Comparison of ENCODE assay signal across 7 mouse cellular contexts in the genomic region with DNA sequence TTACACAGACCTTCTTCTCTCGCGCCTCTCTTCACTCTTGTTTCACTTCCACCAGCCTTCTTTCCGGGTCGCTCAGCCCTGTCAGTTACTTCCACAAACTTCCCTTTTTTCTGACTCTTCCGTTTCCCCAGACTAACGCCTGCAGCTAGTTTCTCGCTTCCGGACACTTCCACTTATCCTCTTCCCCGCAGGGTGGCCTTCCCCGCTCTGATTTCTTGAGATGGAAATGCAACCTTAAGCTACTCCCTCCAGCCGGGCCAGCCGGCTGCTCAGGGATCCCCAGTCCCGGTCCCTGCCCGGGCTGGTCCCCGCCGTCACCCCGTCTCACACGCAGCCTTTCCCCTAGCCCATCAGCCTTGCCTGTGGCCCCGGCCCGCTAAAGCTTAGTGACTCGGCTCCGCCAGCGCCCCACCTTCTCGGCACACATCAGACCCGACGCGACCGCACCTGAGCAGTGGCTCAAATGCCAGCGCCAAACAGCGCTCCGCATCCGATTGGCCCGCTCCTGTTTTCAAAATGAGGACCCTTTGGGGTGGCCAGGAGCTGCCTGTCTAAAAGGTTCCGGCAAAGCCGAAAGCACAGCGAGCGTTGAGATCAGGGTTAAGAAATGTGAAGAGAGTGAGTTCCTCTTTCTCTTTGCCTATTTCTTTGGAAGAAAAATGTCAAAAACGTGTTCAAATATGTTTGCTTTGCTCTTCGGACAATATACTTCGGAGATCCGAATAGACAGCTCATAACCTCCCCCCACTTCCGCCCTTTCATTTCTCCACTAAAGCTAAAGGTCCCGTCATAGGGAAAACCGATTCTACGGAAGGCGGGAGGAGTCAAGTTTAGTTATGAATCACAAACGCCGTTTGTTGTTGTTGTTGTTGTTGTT. TPM values are rescaled to one million over a fixed set of nuclear protein-coding genes. Genes with fewer than 3 reads are reported as not detected.
DNase-seq lines count a peak whose midpoint lies in the region; ATAC-seq lines count a peak whose summit lies in the region.

A gene (minus strand): TSS at position 417 of the 877 bp plus-strand sequence.

- intact Hi-C loops in left cerebral cortex, postnatal 36 days (cut with DNase I), result no loop called here

- H3K4me1 ChIP-seq in intestine, embryonic 16.5 days (ENCODE audit: control insufficient read depth, insufficient read depth, low read length), result peaks cover 18% of the 10 kb centered on the region
- peaks cover 18% of the 10 kb centered on the region for H3K4me1 ChIP-seq in midbrain, embryonic 11.5 days (ENCODE audit: control insufficient read depth, insufficient read depth, low read length)

- peak; percentile 97 for ATAC-seq in intestine, embryonic 16.5 days
- peak; percentile 95 for ATAC-seq in midbrain, embryonic 11.5 days (ENCODE audit: low FRiP score)

- peak within 1 kb of the TSS; percentile 86 for H3K27ac ChIP-seq in intestine, embryonic 16.5 days (ENCODE audit: low read length)
- H3K27ac ChIP-seq in midbrain, embryonic 11.5 days (ENCODE audit: low read depth, low read length), result peak within 1 kb of the TSS; percentile 65

- H3K4me3 ChIP-seq in intestine, embryonic 16.5 days (ENCODE audit: low read length), result peak within 1 kb of the TSS; percentile 84
- H3K4me3 ChIP-seq in midbrain, embryonic 11.5 days (ENCODE audit: low read depth, low read length), result peak within 1 kb of the TSS; percentile 83

- no peaks in the 10 kb centered on the region for H3K27me3 ChIP-seq in intestine, embryonic 16.5 days (replicated peaks; ENCODE audit: control insufficient read depth, insufficient read depth, low read length)
- no peaks in the 10 kb centered on the region for H3K27me3 ChIP-seq in midbrain, embryonic 11.5 days (ENCODE audit: control insufficient read depth, insufficient read depth, low read length)

- no peaks in the 10 kb centered on the region for H3K36me3 ChIP-seq in intestine, embryonic 16.5 days (ENCODE audit: control insufficient read depth, insufficient read depth, low read length)
- peaks cover 6% of the 10 kb centered on the region; the same call in 1 of the 2 replicates for H3K36me3 ChIP-seq in midbrain, embryonic 11.5 days (ENCODE audit: control insufficient read depth, insufficient read depth, low read length)

- H3K9me3 ChIP-seq in intestine, embryonic 16.5 days (ENCODE audit: control insufficient read depth, low read length), result no peaks in the 10 kb centered on the region
- H3K9me3 ChIP-seq in midbrain, embryonic 11.5 days (ENCODE audit: control insufficient read depth, low read length), result no peaks in the 10 kb centered on the region

- peak within 1 kb of the TSS; percentile 82 for H3K9ac ChIP-seq in intestine, embryonic 16.5 days (ENCODE audit: low read depth, low read length)
- peak within 1 kb of the TSS; percentile 80 for H3K9ac ChIP-seq in midbrain, embryonic 11.5 days (ENCODE audit: low read length)

- peak; percentile 82 for DNase-seq in adrenal gland, adult 8-10 months
- DNase-seq in embryo, embryonic 9.5 days (ENCODE audit: extremely low spot score), result peak; percentile 92
- peak; percentile 65 to 87 for DNase-seq in gastrocnemius, postnatal 4 days (ENCODE audit: low spot score in 2 of 2)
- DNase-seq in left cerebral cortex, postnatal 36 days (ENCODE audit: low spot score in 2 of 2), result peak; percentile 88 to 91
- DNase-seq in midbrain, embryonic 11.5 days (ENCODE audit: low spot score, missing footprints), result peak; percentile 99
- peak; percentile 91 for DNase-seq in skeletal muscle tissue, adult 2 months (ENCODE audit: low read depth, low spot score)

- WGBS in intestine, embryonic 16.5 days, result under 1% methylated on average over 48 of the region's 48 CpGs
- WGBS in midbrain, embryonic 11.5 days, result under 1% methylated on average over 48 of the region's 48 CpGs

- peak within 1 kb of the TSS; percentile 79 for H3K4me2 ChIP-seq in intestine, embryonic 16.5 days (ENCODE audit: low read depth, low read length)
- H3K4me2 ChIP-seq in midbrain, embryonic 11.5 days, result peak within 1 kb of the TSS; percentile 69

RNA-seq across cellular contexts. Expression of the gene that starts here (rescaled TPM):
- total RNA-seq in adrenal gland, adult 8-10 months (2022), result 1 to 10 TPM; 2.1 to 2.8 (median 2.3) TPM
- 10 to 100 TPM; 14.9 to 15.8 TPM for total RNA-seq in gastrocnemius, postnatal 4 days (2021)
- polyA plus RNA-seq in intestine, embryonic 16.5 days (2015; fragmentation: Nextera tagmentation; extraction: Ambion mirVana), result 17.9 and 18.1 TPM in 2 replicates
- 1 to 10 TPM; 2.1 to 2.6 TPM for total RNA-seq in left cerebral cortex, postnatal 36 days (2021)
- polyA plus RNA-seq in midbrain, embryonic 11.5 days (2014; fragmentation: Nextera tagmentation; extraction: Ambion mirVana), result 6.6 and 7.5 TPM in 2 replicates

Comparison
In these comparisons a context has a peak if more than half of its experiments do, and no peak if none do; other contexts are left out.
1. Peak in every context shown above with its lines: DNase-seq, ATAC-seq, H3K4me3 ChIP-seq and H3K27ac ChIP-seq.
2. RNA of the gene that starts here (total RNA-seq): 14.9 to 15.8 TPM in gastrocnemius, postnatal 4 days; 2.1 to 2.6 TPM in left cerebral cortex, postnatal 36 days and 2.1 to 2.8 TPM in adrenal gland, adult 8-10 months; every median in the first group is over 4 times any median in the second.